Comparison of ENCODE assay signal across 7 mouse cellular contexts in the genomic region with DNA sequence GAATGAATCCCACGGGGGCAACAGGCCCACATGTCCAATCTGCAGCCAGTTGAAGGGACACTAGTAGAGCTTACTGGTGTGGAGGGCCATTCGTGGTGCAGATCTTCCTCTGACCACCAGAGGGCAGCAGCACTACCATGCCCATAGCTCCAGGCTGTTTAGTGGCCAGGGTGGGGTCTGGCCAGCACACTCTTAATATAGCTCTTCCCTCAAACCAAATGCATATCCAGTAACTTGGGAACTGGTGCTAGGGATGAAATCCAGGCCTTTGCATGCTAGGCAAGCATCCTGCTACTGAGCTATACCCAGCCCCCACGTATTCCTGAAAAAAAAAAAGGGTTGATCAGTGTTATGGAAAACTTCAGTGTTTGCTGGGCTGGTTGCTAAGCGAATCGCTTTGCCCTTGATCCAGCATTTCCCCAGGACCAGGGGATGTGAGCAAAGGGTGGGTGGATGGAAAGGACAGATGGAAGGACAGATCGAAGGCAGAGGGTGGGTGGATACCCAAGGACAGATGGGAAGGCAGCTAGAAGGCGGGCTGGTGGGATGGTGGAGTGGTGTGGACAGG. TPM values are rescaled to one million over a fixed set of nuclear protein-coding genes. Genes with fewer than 3 reads are reported as not detected.
DNase-seq lines count a peak whose midpoint lies in the region; ATAC-seq and TF ChIP-seq lines count a peak whose summit lies in the region.

No protein-coding gene starts in this region.

- no peak overlapping the region for H3K4me3 ChIP-seq in ES-E14 (ENCODE audit: insufficient read depth in 1 of 2, low read depth in 1 of 2, low read length in 2 of 2, poor library complexity in 1 of 2, severe bottlenecking in 1 of 2)
- H3K4me3 ChIP-seq in bone marrow, adult 2 months (replicated peaks; ENCODE audit: control insufficient read depth, low read depth, low read length), result no peak overlapping the region
- H3K4me3 ChIP-seq in heart, postnatal 0 days (ENCODE audit: low read depth, low read length), result no peak overlapping the region
- no peak overlapping the region for H3K4me3 ChIP-seq in lung, adult 2 months (replicated peaks; ENCODE audit: extremely low read depth, low read depth, low read length)

- TF ChIP-seq CTCF in bone marrow, adult 2 months (IDR thresholded peaks at IDR 0.05; ENCODE audit: control insufficient read depth, insufficient read depth, low read length), result peak; percentile 99
- TF ChIP-seq CTCF in heart, postnatal 0 days (IDR thresholded peaks at IDR 0.05; ENCODE audit: low read depth), result peak; percentile 97
- peak; percentile 100 for TF ChIP-seq CTCF in lung, adult 2 months (IDR thresholded peaks at IDR 0.05; ENCODE audit: insufficient read depth, low read length)

- H3K9me3 ChIP-seq in ES-E14 (ENCODE audit: control insufficient read depth, insufficient read depth, low read depth, low read length), result no peaks in the 10 kb centered on the region
- H3K9me3 ChIP-seq in heart, postnatal 0 days (replicated peaks; ENCODE audit: control insufficient read depth, low read length), result no peaks in the 10 kb centered on the region

- H3K9ac ChIP-seq in ES-E14 (ENCODE audit: insufficient read depth, low read depth, low read length, poor library complexity, severe bottlenecking), result no peak overlapping the region
- no peak overlapping the region for H3K9ac ChIP-seq in heart, postnatal 0 days (replicated peaks; ENCODE audit: low read depth, low read length)

- peak; percentile 58; the same call in 1 of the 2 replicates for ATAC-seq in erythroblast, adult 5-6 weeks (replicated peaks; ENCODE audit: low FRiP score, poor library complexity, severe bottlenecking)
- ATAC-seq in heart, postnatal 0 days (ENCODE audit: insufficient read depth, low read depth), result peak; percentile 84

- H3K4me2 ChIP-seq in heart, postnatal 0 days (ENCODE audit: low read depth, low read length), result no peak overlapping the region

- 53% methylated on average over 7 of the region's 7 CpGs for WGBS in bone marrow, adult 2 months
- WGBS in heart, postnatal 0 days, result 37% methylated on average over 7 of the region's 7 CpGs
- 52% methylated on average over 7 of the region's 7 CpGs for WGBS in lung, adult 2 months

- no peak for TF ChIP-seq POLR2A in bone marrow, adult 2 months (IDR thresholded peaks at IDR 0.05; ENCODE audit: borderline replicate concordance, control insufficient read depth, low read depth, low read length)
- TF ChIP-seq POLR2A in lung, adult 2 months (IDR thresholded peaks at IDR 0.05; ENCODE audit: borderline replicate concordance, extremely low read depth, low read depth, low read length), result no peak

- peaks cover 5% of the 10 kb centered on the region in 2 experiments; a peak in 2 of 4 replicates for H3K4me1 ChIP-seq in ES-E14 (ENCODE audit: control insufficient read depth in 2 of 2, insufficient read depth in 2 of 2, low read length in 2 of 2, poor library complexity in 1 of 2)
- H3K4me1 ChIP-seq in bone marrow, adult 2 months (ENCODE audit: control insufficient read depth, insufficient read depth, low read length), result no peaks in the 10 kb centered on the region
- peaks cover 20% of the 10 kb centered on the region for H3K4me1 ChIP-seq in heart, postnatal 0 days (ENCODE audit: control insufficient read depth, insufficient read depth)
- no peaks in the 10 kb centered on the region for H3K4me1 ChIP-seq in lung, adult 2 months (ENCODE audit: control insufficient read depth, insufficient read depth, low read length)

- H3K36me3 ChIP-seq in ES-E14 (ENCODE audit: control insufficient read depth, insufficient read depth, low read length, poor library complexity, severe bottlenecking), result no peaks in the 10 kb centered on the region
- no peaks in the 10 kb centered on the region for H3K36me3 ChIP-seq in heart, postnatal 0 days (replicated peaks; ENCODE audit: control insufficient read depth, insufficient read depth, low read length)

- peak; percentile 47 for DNase-seq in ES-E14 (ENCODE audit: low read depth, low spot score)
- peak; percentile 86 for DNase-seq in heart, postnatal 0 days (ENCODE audit: low spot score)
- peak; percentile 33 to 72 for DNase-seq in kidney, postnatal 36 days
- peak; percentile 54 for DNase-seq in lung, adult 2 months
- DNase-seq in retina, postnatal 1 day, result peak; percentile 76

- no peak overlapping the region for H3K27ac ChIP-seq in ES-E14 (ENCODE audit: insufficient read depth, low read depth, low read length, poor library complexity, severe bottlenecking)
- H3K27ac ChIP-seq in bone marrow, adult 2 months (ENCODE audit: control insufficient read depth, insufficient read depth, low read depth, low read length, poor library complexity), result no peak overlapping the region
- peak overlapping the region; percentile 58 for H3K27ac ChIP-seq in heart, postnatal 0 days (ENCODE audit: low read depth)

- TF ChIP-seq EP300 in heart, postnatal 0 days (IDR thresholded peaks at IDR 0.05; ENCODE audit: low read depth), result no peak

- H3K27me3 ChIP-seq in heart, postnatal 0 days (ENCODE audit: control insufficient read depth, insufficient read depth, low read length), result no peaks in the 10 kb centered on the region

- in situ Hi-C loops in ES-E14 (cut with MboI; ENCODE audit: low sequenced_read_pairs in 2 of 2, unreplicated experiment in 2 of 2), result no loop called here

TF ChIP-seq in ES-E14, 5 proteins besides CTCF, POLR2A, EP300 and RAD21:
- TF ChIP-seq HCFC1 (IDR thresholded peaks at IDR 0.05; ENCODE audit: borderline replicate concordance, insufficient read depth, low read length), result no peak
- TF ChIP-seq ZC3H11A (IDR thresholded peaks at IDR 0.05; ENCODE audit: borderline replicate concordance, low read depth, low read length), result peak; percentile 47; the same call in 1 of the 2 replicates
- TF ChIP-seq ZNF384 (IDR thresholded peaks at IDR 0.05; ENCODE audit: low read depth, low read length), result peak; percentile 46; the same call in 1 of the 2 replicates
- no peak for TF ChIP-seq MAFK (IDR thresholded peaks at IDR 0.05; ENCODE audit: insufficient read depth, low read depth, low read length)
- no peak for TF ChIP-seq CHD2 (IDR thresholded peaks at IDR 0.05; ENCODE audit: low read depth, low read length)

RNA-seq across cellular contexts. Expression of a gene that starts 37.9 kb away (rescaled TPM):
- 0.95 and 1.6 TPM in 2 replicates for total RNA-seq in ES-E14 (2012; rRNA removed)
- polyA plus RNA-seq in bone marrow, adult 2 months (2011; ENCODE audit: insufficient read depth, insufficient read length, low replicate concordance, missing spikeins), result 2.2 TPM in 1 of 2 replicates, not detected in the other
- not detected in 2 replicates for total RNA-seq in erythroblast, adult 5-6 weeks (2015; ENCODE audit: low replicate concordance)
- not detected in 2 replicates for total RNA-seq in erythroblast, adult 5-6 weeks (2017; ENCODE audit: low replicate concordance)
- 10.9 and 22.1 TPM in 2 replicates for total RNA-seq in heart, postnatal 0 days (2014; rRNA removed; ENCODE audit: low replicate concordance)
- polyA plus RNA-seq in heart, postnatal 0 days (2015; fragmentation: Nextera tagmentation; extraction: Ambion mirVana), result 8.3 and 8.8 TPM in 2 replicates
- polyA plus RNA-seq in lung, adult 2 months (2012; rRNA removed), result 12.9 and 16.9 TPM in 2 replicates

RNA-seq across cellular contexts. Expression of a gene that starts 55.8 kb away (rescaled TPM):
- 5.1 and 5.9 TPM in 2 replicates for total RNA-seq in ES-E14 (2012; rRNA removed)
- polyA plus RNA-seq in bone marrow, adult 2 months (2011; ENCODE audit: insufficient read depth, insufficient read length, low replicate concordance, missing spikeins), result 7.9 and 18.9 TPM in 2 replicates
- total RNA-seq in erythroblast, adult 5-6 weeks (2015; ENCODE audit: low replicate concordance), result 0.63 and 1.3 TPM in 2 replicates
- 1.8 and 2.2 TPM in 2 replicates for total RNA-seq in erythroblast, adult 5-6 weeks (2017; ENCODE audit: low replicate concordance)
- 11.4 and 15.2 TPM in 2 replicates for total RNA-seq in heart, postnatal 0 days (2014; rRNA removed; ENCODE audit: low replicate concordance)
- 6.8 and 9.4 TPM in 2 replicates for polyA plus RNA-seq in heart, postnatal 0 days (2015; fragmentation: Nextera tagmentation; extraction: Ambion mirVana)
- polyA plus RNA-seq in lung, adult 2 months (2012; rRNA removed), result 38.3 and 39.4 TPM in 2 replicates
